Mouse (Mus musculus): ENCODE data around the gene Tbc1d2.

DNA sequence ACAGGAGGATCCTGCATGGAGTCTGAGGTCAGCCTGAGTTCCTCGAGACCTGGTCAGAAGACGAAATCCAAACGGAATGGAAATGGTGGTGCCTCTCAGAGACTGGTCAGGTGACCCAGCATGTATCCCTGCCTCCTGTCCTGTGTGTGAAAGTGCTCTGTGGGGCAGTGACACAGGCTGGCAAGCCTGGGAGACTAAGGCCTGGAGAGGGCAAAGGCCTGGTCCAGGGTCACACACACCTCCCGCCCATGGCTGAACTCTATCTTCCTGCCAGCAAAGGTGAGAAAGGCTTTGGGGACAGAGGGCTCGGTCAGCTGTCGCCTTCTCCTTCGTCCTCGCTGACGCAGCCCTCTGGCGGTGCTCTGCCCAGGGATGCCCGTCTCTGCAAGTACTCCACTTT is 44.6 kb downstream of the Tbc1d2 start:
- TF ChIP-seq CTCF (IDR thresholded peaks at IDR 0.05) (no peak), EP300 (IDR thresholded peaks at IDR 0.05) (no peak)

Data from lung, postnatal 0 days (tissue).